Mouse (Mus musculus): Measurements from ENCODE around the gene Akap7.

Akap7 gene

GRCm38 (mm10) chr10:25184819-25185603, 122.7 kb downstream of the Akap7 start:
- no peak for DNase-seq

GRCm38 (mm10) chr10:25183271-25183670, 124.4 kb downstream of the Akap7 start:
- no peak for DNase-seq

- no peak for DNase-seq
Measured at GRCm38 (mm10) chr10:25179030-25179429, 128.6 kb downstream of the Akap7 start.

- DNase-seq, result no peak
Measured at GRCm38 (mm10) chr10:25177270-25177669, 130.4 kb downstream of the Akap7 start.

- no peak for DNase-seq
Measured at GRCm38 (mm10) chr10:25174872-25175271, 132.8 kb downstream of the Akap7 start.

GRCm38 (mm10) chr10:25167365-25168194, 140.1 kb downstream of the Akap7 start:
- DNase-seq, result no peak

GRCm38 (mm10) chr10:25163510-25163909, 144.2 kb downstream of the Akap7 start:
- peak; percentile 7 for DNase-seq

GRCm38 (mm10) chr10:25161701-25162100, 146.0 kb downstream of the Akap7 start:
- no peak for DNase-seq

GRCm38 (mm10) chr10:25158651-25159050, 149.0 kb downstream of the Akap7 start:
- DNase-seq, result no peak

- no peak for DNase-seq
Measured at GRCm38 (mm10) chr10:25157339-25157738, 150.3 kb downstream of the Akap7 start.

GRCm38 (mm10) chr10:25154225-25154624, 153.4 kb downstream of the Akap7 start:
- no peak for DNase-seq

GRCm38 (mm10) chr10:25151172-25151800, 156.4 kb downstream of the Akap7 start:
- DNase-seq, result no peak

- no peak for DNase-seq
Measured at GRCm38 (mm10) chr10:25145851-25146250, 161.8 kb downstream of the Akap7 start.

GRCm38 (mm10) chr10:25144787-25145761, 162.6 kb downstream of the Akap7 start:
- DNase-seq, result no peak

GRCm38 (mm10) chr10:25141781-25142180, 165.9 kb downstream of the Akap7 start:
- no peak for DNase-seq

GRCm38 (mm10) chr10:25140155-25140755, 167.4 kb downstream of the Akap7 start:
- DNase-seq, result no peak

- no peak for DNase-seq
Measured at GRCm38 (mm10) chr10:25133581-25133980, 174.1 kb downstream of the Akap7 start.

- DNase-seq, result no peak
Measured at GRCm38 (mm10) chr10:25128455-25128863, 179.2 kb downstream of the Akap7 start.

GRCm38 (mm10) chr10:25126035-25126434, 181.6 kb downstream of the Akap7 start:
- DNase-seq, result no peak

GRCm38 (mm10) chr10:25120871-25121554, 186.7 kb downstream of the Akap7 start:
- DNase-seq, result no peak

Measured in thymus, postnatal 14 days (tissue).